Mouse (Mus musculus) ES-E14 (cell line): ENCODE measurements around the gene Tmprss9. TPM values are rescaled to one million over a fixed set of nuclear protein-coding genes. Genes with fewer than 3 reads are reported as not detected.
A peak's percentile ranks its signal among the peaks of the same experiment; 100 is the strongest.

Experiments
- DNase-seq: peaks from one replicate; pipeline ENCODE4 v3.0.0-alpha.2; 2013; ENCODE audit warnings: low read depth, low spot score
- H3K27ac ChIP-seq: 2 replicates; pipeline ENCODE4 v1.5.1; 2012; ENCODE audit warnings: low read depth, mild to moderate bottlenecking, low read length, moderate library complexity, mixed read lengths; ENCODE audit not compliant: poor library complexity, insufficient read depth, severe bottlenecking
- H3K36me3 ChIP-seq: 2 replicates; pipeline ENCODE4 v1.6.1; 2012; ENCODE audit warnings: mild to moderate bottlenecking, low read length, moderate library complexity, mixed read lengths; ENCODE audit not compliant: control insufficient read depth, poor library complexity, insufficient read depth, severe bottlenecking
- H3K4me1 ChIP-seq, 2 experiments: fragments of 150-350 bp in 1 of 2; sonication (generic) in 1 of 2; 2 replicates each; pipeline ENCODE4 v1.6.1; 2012; ENCODE audit warnings: low read length in 2 of 2, mild to moderate bottlenecking in 1 of 2, mixed read lengths in 1 of 2; ENCODE audit not compliant: control insufficient read depth in 2 of 2, insufficient read depth in 2 of 2, poor library complexity in 1 of 2
- H3K4me3 ChIP-seq, 2 experiments: fragments of 150-350 bp in 1 of 2; sonication (generic) in 1 of 2; 2 replicates each; pipeline ENCODE4 v1.5.1; 2012; ENCODE audit warnings: low read length in 2 of 2, low read depth in 1 of 2, mild to moderate bottlenecking in 1 of 2, mixed read lengths in 1 of 2; ENCODE audit not compliant: insufficient read depth in 1 of 2, poor library complexity in 1 of 2, severe bottlenecking in 1 of 2
- H3K9ac ChIP-seq: 2 replicates; pipeline ENCODE4 v1.6.1; 2012; ENCODE audit warnings: low read depth, mild to moderate bottlenecking, low read length, mixed read lengths; ENCODE audit not compliant: poor library complexity, insufficient read depth, severe bottlenecking
- H3K9me3 ChIP-seq: fragments of 150-350 bp; sonication (generic); 2 replicates; pipeline ENCODE4 v1.6.1; 2012; ENCODE audit warnings: low read depth, mild to moderate bottlenecking, low read length; ENCODE audit not compliant: control insufficient read depth, insufficient read depth
- CHD2 ChIP-seq: IDR thresholded peaks from 2 replicates; pipeline ENCODE4 v1.6.1; 2014; ENCODE audit warnings: mild to moderate bottlenecking, low read depth, low read length, inconsistent platforms
- HCFC1 ChIP-seq: IDR thresholded peaks from 2 replicates; pipeline ENCODE4 v1.6.1; 2012; ENCODE audit warnings: low read length, inconsistent platforms, borderline replicate concordance; ENCODE audit not compliant: insufficient read depth
- MAFK ChIP-seq: IDR thresholded peaks from 2 replicates; pipeline ENCODE4 v1.6.1; 2014; ENCODE audit warnings: mild to moderate bottlenecking, low read depth, low read length, inconsistent platforms; ENCODE audit not compliant: insufficient read depth
- ZC3H11A ChIP-seq: IDR thresholded peaks from 2 replicates; pipeline ENCODE4 v1.6.1; 2012; ENCODE audit warnings: low read depth, mild to moderate bottlenecking, inconsistent platforms, low read length, borderline replicate concordance
- ZNF384 ChIP-seq: IDR thresholded peaks from 2 replicates; pipeline ENCODE4 v1.6.1; 2012; ENCODE audit warnings: low read depth, low read length, inconsistent platforms
- in situ Hi-C, 2 experiments: fragments of 600-800 bp; cut with MboI; formaldehyde crosslinking; loops; one replicate each; pipeline ENCODE4 v1.15.1; 2025; ENCODE audit warnings: low sequenced_read_pairs in 2 of 2, inconsistent platforms in 1 of 2; ENCODE audit not compliant: unreplicated experiment in 2 of 2
- total RNA-seq: library from RNA; depleted of rRNA; stranded (reverse); fragments of 300-350 nt; gene quantifications from 2 replicates; pipeline ENCODE4 v1.2.3, GENCODE M21; 2012

The Tmprss9 gene
- total RNA-seq, 1 experiment: not detected

- TF ChIP-seq CHD2 (no peak), MAFK (no peak), ZC3H11A (no peak), HCFC1 (no peak), ZNF384 (no peak)
- DNase-seq: no peak
- in situ Hi-C loops: no loop called here
- Histone ChIP-seq H3K27ac (no peak overlapping the region), H3K9ac (no peak overlapping the region), H3K36me3 (no peaks in the 10 kb centered on the region), H3K4me3 (no peak overlapping the region), H3K4me1 (peaks cover 0 to 8% of the 10 kb centered on the region in 2 experiments; a peak in 2 of 4 replicates), H3K9me3 (no peaks in the 10 kb centered on the region)
Observed at GRCm38 (mm10) chr10:80874035-80874434, 2.4 kb downstream of the Tmprss9 start.

- Histone ChIP-seq H3K4me1 (peaks cover 0 to 8% of the 10 kb centered on the region in 2 experiments; a peak in 2 of 4 replicates), H3K4me3 (no peak overlapping the region), H3K27ac (no peak overlapping the region), H3K36me3 (no peaks in the 10 kb centered on the region), H3K9me3 (no peaks in the 10 kb centered on the region), H3K9ac (0 out of 2 replicates have a peak overlapping the region, but pooled peaks have one; percentile 26)
- TF ChIP-seq ZNF384 (no peak), CHD2 (no peak), MAFK (no peak), ZC3H11A (no peak), HCFC1 (no peak)
- DNase-seq: peak; percentile 54
- in situ Hi-C loops: no loop called here
Observed at GRCm38 (mm10) chr10:80876028-80876427, 4.4 kb downstream of the Tmprss9 start.

GRCm38 (mm10) chr10:80876594-80876993 lies 4.9 kb downstream of the Tmprss9 start:
- H3K9me3 ChIP-seq: no peaks in the 10 kb centered on the region
- DNase-seq: peak; percentile 36
- no peak overlapping the region for H3K9ac ChIP-seq
- TF ChIP-seq ZNF384: no peak
- TF ChIP-seq CHD2: no peak
- TF ChIP-seq HCFC1: no peak
- no peak for TF ChIP-seq MAFK
- TF ChIP-seq ZC3H11A: no peak
- H3K27ac ChIP-seq: no peak overlapping the region
- peaks cover 0 to 5% of the 10 kb centered on the region in 2 experiments; a peak in 2 of 4 replicates for H3K4me1 ChIP-seq
- H3K36me3 ChIP-seq: no peaks in the 10 kb centered on the region
- no peak overlapping the region for H3K4me3 ChIP-seq
- in situ Hi-C loops: no loop called here

- Histone ChIP-seq H3K36me3 (no peaks in the 10 kb centered on the region), H3K27ac (no peak overlapping the region), H3K9ac (no peak overlapping the region), H3K4me1 (peaks cover 0 to 10% of the 10 kb centered on the region in 2 experiments; a peak in 2 of 4 replicates), H3K9me3 (no peaks in the 10 kb centered on the region), H3K4me3 (no peak overlapping the region)
- no peak for TF ChIP-seq MAFK
- TF ChIP-seq HCFC1: 0 out of 2 replicates have a peak, but pooled peaks have one; percentile 12
- DNase-seq: peak; percentile 65
- in situ Hi-C loops: no loop called here
Observed at GRCm38 (mm10) chr10:80880131-80880641, 8.5 kb downstream of the Tmprss9 start.

GRCm38 (mm10) chr10:80880901-80881300 lies 9.3 kb downstream of the Tmprss9 start:
- no peak overlapping the region for H3K27ac ChIP-seq
- no peak overlapping the region for H3K9ac ChIP-seq
- no peak for TF ChIP-seq CHD2
- TF ChIP-seq HCFC1: no peak
- no peak for TF ChIP-seq ZC3H11A
- TF ChIP-seq MAFK: no peak
- TF ChIP-seq ZNF384: no peak
- DNase-seq: no peak
- no peaks in the 10 kb centered on the region for H3K36me3 ChIP-seq
- H3K4me1 ChIP-seq: peaks cover 0 to 10% of the 10 kb centered on the region in 2 experiments; a peak in 2 of 4 replicates
- no peak overlapping the region for H3K4me3 ChIP-seq
- H3K9me3 ChIP-seq: no peaks in the 10 kb centered on the region
- in situ Hi-C loops: no loop called here
